Mouse (Mus musculus) cerebellum, adult 2 months (tissue): ENCODE data around the gene Ddc.

ENCODE experiments used
- CTCF ChIP-seq: fragments of 200-500 bp; IDR thresholded peaks from 2 replicates; pipeline ENCODE4 v1.5.1; 2011; ENCODE audit warnings: low read depth, mild to moderate bottlenecking, control low read depth, low read length, moderate library complexity, borderline replicate concordance; ENCODE audit not compliant: insufficient read depth
- POLR2A ChIP-seq: fragments of 200-500 bp; IDR thresholded peaks from 2 replicates; pipeline ENCODE4 v1.6.1; 2011; ENCODE audit warnings: low read length, control low read depth, borderline replicate concordance; ENCODE audit not compliant: insufficient read depth

DNA sequence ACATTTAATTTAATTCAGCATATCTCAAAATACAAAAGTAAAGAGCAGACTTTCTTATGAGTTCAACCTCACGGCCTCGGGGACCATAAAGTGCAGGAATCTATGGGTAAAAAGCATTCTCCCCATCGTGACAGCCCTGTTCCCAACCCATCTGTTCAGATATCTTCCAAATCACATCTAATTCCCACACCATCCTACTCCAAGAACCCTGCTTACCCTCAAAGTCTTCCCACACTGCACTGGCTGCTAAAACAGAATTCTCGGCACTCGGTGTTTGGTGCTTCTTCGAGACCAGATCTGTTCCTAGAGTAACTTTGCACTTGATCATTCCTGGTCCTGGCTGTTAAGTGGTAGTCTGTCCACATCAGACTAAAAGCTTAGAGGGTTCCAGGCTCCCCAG lies 119.6 kb downstream of the Ddc start:
- no peak for TF ChIP-seq CTCF
- no peak for TF ChIP-seq POLR2A
